Mouse (Mus musculus) WW6 (cell line): ENCODE measurements around the gene Tspan4.

Experiments
- DNase-seq: peaks from one replicate; pipeline ENCODE4 v3.0.0-alpha.2; 2013; ENCODE audit warnings: low read depth, low spot score

Gene Tspan4

DNA sequence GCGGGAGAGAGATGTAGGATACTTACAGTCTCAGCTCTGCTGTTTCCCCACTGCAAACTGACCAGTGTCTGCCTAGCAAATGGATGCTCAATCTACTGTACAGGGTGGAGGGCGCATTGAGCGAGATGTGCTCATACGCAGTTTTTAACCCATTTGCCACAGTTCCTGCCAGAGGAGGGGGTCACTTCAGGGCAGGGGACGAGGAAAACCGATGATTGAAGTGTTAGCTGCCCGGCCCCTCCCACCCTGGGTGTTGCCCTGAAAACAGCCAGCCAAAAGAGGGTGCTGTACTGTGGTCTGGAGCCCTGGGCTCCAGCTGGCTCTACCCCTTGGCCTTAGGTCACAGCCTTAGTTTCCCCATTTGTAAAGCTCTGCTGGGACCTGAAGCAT lies 1.9 kb downstream of the Tspan4 start:
- DNase-seq = no peak

DNA sequence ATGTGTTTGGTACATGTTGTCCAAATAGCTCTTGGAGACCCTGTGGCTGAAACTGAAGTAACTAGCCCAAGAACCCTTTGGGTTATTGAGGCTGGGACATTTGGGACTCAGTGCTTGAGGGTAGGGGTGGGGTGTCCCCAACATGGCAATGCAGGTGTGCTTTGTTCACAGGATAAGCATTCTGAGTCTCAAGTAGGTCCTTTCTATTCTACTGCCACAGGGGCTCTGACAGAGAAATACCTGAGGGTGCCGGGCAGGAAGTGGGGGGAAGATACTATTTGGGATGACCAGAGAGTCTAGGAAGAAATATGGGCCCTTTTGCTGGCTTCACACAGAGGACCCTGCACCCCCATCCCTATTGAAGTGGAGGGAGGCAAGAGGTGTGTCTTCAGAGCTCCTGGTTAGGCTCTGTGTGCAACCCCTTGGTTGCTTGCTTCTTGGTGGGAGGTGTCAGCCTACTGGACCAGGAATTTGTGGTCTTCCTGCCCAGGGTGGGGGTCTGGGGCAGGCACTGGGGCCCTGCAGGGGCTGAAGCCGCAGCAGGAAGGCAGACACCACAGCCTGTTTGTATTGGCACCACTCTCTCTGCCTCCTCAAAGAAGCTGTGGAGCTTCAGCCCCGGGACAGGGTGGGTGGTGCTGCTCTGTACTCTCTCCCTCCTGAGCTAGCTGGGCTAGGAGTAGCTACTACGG lies 2.7 kb downstream of the Tspan4 start:
- DNase-seq = no peak

DNA sequence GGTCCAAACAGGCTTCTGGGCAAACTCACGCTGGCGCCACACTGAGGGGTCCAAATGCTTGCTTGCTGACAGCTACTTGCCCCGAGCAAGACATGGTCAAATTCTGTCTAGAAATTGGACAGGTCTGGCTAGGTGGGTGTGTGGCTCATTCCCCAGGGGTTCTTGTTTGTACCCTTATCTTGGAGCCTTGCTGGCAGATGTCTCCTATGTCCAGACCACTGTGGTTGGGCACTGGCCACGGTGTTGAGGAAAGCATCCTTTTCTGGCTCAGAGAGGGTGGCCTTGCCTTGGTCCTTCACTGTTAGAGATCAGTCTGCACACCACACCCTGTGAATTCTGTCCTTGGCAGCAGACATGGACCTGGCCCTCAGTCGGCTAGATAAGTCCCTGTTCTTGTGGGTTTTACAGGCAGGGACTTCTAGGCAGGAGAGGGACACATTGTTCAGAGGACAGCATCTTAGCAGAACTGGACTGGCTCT lies 3.3 kb downstream of the Tspan4 start:
- no peak for DNase-seq

DNA sequence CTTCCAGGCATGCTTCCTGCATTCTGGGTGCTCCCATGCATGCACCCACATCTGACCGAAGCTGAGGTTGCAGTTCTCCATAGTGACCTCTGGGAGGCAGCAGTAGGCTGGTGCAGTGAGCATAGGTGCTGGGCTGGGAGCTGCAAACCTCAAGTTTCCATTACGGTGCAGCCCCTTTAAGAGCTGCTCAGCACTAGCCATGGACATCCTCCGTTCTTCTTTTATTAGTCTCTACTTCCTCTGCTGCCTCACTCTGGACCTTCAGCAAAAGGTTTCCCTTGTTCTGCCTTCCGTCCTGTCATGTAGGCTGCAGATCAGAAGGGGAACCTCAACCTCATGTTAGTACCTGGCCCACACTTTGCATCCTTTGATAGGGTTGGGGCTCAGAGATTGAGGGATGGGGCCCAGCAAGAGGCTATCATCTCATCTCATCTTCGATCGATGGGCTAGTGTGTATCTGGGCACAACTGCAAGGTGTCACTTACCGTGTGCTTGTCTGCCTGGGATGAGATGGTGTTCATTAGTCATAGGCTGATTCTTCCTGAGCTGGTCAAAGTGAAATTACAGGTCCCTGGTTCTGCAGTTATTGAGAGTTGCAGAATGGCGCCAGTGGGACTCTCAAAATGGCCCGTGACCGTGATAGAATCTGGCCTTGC lies 5.9 kb downstream of the Tspan4 start:
- no peak for DNase-seq

DNA sequence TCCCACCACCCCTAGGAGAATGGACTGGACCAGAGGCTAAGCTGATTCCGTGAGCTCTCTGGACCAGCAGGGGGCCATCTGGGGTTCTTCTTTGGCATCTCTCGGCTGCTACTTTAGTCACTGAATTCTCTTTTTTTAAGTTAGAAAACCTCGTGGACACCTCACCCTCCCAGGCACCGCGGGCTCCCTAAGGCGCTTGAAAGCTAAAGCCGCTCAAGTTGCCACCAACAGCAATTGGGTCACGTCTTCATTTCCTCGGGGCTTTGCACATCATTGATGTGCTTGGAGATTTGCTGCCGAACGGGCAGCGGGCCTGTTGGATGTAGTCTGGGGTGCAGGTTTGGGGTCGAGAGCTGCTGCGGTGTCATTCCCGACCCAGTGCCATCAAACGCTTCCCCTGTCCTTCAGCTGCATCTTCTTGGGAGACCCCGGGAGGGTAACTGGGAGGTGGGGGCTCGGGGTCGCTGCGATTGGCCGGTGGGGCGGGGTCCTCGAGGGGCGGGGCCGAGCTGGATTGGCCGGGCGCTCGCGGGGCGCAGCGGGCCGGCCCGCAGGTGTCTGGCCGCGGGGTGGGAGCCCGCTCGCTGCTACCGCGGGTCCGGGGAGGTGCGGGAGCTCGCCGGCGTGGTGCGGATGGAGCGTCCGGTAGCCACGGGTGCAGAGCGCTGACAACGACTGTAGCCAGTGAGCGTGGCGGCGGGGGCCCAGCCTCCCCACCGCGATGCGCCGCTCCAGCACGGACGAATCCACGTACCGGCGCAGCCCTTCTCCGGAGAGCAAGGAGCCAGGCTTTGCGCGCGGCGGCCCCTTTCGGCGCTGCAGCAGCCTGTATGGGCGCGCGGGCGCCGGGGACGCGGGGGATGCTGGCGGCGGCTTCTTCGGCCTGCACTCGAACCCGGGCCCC lies 6.7 kb downstream of the Tspan4 start:
- DNase-seq = no peak

DNA sequence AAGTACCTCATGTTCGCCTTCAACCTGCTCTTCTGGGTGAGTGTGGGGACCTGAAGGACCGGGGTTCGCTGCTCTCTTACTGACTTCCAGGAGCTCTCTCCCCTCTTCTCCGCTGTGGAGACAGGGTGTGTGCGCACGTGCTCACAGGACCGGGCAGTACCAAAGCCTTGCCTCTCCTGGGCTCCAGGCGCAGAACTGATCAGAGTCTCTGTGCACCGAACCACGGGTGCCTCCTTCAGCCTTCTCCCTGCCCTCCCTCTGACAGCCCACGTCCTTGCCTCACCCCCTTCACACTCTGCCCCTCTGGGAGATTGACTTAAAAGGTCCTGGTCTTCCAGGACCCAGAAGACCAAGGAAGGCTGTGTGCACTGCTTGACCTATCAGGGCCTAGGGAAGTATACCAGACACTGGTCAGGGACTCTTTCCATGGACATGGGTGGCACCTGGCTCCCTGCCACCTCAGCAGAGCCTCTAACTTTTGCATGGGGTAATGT lies 7.5 kb downstream of the Tspan4 start:
- no peak for DNase-seq

DNA sequence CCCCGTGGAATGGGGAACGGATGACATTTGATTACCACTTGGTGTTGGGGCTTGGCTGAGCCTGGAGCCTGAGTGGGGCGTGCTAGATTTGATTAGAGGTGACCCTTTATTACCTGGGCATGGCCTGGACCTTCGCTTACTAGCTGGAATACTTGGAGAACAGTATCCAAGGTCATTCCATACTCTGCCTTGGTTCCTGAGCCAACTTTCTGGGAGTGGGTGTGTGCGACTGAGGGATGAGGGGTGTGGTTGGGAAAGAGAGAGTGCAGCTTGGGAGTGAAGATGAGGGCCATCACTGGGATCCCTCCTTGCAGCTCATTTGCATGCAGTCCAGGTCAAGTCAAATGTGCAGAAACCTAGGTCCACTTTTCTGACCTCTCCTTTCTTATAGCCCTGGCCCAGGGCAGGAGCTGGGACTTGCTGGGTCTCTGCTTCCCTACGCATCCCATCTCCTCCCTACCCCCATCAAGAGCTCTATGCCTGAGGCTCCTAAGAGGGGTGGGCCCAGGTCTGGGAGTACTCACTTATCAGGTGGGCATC lies 8.1 kb downstream of the Tspan4 start:
- no peak for DNase-seq

DNA sequence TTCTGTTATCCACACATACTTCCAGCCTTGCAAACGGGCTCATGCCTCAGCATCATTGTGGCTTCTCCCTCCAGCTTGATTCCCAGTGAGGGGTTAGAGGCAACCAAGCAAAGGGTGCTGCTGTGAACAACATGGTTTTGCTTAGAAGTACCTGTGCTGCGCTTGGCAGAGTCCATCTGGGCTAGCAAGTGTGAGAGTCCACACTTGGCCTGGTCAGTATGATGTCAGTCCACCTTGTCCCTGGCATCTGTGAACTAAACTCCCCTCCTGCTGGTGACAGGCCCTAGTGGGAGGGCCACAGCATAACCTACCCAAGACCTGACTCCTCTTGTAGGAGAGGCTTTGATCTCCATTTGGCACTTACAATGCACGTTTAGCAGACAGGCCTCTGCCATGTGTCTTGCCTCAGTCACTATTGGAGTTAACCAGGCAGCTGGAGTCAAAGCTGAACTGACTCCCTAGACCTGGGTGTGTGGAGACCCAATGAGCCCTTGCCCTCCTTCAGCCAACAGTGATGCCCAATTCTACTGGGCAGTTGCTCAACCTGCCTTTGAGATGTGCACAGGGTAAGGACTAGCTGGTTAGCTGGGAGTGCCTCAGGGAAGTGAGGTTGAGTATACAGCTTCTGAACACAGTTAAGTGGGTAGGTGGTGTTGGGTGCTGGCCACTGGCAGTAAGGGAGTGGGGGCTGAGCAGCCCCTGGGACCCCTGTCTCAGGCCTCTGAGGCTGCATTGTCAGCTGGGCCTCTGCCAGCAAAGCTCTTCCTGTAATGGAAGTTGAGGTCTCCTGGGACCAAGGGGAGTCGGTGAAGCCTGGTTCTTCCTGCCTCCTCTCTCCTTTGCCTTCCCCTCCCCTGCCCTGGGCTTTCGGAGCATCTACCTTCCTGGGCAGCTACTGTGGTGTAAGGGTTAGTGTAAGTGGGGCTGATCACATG lies 9.4 kb downstream of the Tspan4 start:
- DNase-seq = no peak

DNA sequence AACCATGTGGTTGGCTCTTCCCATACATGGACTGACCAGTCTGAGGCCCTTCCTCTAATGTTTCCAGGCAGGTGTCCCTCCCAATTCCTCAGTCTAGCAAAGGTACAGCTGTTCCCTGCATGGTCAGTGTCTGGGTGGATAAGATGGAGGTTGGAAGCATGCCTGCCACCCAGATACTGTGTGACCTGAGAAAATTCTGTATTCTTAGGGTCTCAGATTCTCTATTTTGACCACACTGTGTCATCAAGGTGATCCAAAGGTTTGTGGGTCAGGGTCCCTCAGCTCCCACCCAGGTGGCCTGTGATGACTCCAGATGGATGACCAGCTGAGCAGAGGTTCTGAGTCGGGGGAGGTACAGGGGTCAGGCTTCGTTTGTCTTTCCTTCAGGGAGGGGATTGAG lies 10.1 kb downstream of the Tspan4 start:
- no peak for DNase-seq

DNA sequence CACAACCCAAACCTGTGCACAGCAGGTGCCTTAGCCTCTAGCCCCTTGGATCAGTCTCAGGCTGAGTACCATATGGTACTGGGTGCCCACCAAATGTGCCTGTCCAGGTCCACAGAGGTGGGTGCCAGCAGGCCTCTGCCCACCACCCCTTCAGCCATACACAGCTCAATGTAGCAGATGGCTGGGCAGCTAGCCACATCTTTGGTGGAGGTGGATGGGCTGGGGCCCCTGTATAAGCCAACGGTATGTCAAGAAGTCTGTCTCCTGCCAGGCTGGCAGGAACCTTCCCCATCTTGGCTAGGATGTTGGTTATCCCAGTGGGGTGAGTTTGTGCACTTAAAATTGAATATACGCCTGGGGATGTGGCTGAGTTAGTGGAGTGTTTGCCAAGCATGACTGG lies 10.6 kb downstream of the Tspan4 start:
- DNase-seq = no peak

DNA sequence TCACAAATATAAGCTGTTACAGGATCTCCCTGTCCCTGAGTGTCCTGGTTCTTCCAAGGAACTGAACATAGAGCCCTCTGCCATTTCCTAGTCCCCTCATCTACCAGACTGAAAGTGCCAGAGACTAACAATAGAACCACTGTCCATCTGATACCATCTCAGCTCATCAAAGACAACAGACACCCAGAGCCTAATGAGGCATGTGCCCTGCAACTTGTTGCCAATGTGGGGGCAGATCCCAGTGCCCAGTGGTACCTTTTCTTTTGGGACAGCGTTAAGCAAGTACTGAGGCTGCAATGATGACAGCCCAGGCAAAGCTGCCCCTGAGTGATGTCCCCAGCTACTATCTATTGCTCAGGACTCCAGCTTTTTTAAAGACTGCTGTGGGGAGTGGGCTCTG lies 11.2 kb downstream of the Tspan4 start:
- no peak for DNase-seq

DNA sequence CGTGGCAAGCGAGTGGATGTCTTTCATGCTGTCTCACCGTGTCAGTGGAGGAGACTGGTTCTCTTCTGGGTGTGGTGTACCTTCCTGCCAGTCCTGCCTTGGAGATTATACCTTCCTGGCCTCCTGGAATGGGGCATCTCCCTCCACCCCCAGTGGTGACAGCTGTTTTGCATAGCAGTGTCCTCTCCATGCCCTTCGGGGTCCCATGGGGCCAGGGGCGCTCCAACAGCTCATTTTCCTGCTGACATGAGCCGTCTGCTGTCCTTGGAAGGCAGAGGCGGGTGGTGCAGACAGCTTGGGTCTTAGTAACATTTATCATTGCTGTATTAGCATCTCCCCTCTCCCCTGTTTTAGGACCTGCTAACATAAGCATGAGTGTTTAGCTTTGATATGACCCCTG lies 12.1 kb downstream of the Tspan4 start:
- DNase-seq = no peak

DNA sequence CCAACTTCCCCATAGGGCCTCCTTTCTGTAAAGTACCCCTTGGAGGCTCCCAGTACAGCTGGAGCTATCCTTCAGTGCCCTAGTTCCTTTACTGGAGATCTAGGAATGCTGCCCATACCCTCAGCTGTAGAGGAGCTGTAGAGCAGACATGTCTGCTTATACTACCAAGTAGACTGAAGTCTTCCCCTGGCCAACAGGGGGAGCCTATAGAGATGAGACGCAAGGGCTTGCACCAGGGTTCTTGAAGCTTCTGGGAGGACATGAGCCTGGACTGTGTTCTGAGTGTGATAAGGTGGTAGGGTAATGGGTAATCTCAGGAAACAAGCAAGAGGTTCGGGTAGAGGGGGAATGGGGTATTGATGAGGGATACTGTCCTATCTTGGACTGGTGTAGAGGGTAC lies 16.1 kb downstream of the Tspan4 start:
- DNase-seq = no peak

DNA sequence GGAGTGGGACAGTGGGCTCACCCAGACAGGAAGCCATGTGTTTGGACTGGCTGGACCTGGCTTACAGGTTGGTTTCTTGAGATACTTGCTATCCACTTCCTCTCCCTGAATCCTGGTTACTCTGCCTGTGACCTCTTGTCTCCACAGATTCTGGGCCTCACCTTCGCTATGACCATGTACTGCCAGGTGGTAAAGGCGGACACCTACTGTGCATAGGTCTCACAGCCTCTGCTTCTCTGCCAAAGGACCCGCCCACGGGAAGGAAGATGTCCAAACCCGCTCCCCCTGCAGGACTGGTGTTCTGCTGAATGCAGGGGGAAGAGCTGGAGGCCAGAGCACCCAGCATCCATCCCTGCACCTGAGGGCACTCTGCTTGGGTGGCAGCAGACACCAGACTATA lies 17.7 kb downstream of the Tspan4 start:
- DNase-seq = no peak

DNA sequence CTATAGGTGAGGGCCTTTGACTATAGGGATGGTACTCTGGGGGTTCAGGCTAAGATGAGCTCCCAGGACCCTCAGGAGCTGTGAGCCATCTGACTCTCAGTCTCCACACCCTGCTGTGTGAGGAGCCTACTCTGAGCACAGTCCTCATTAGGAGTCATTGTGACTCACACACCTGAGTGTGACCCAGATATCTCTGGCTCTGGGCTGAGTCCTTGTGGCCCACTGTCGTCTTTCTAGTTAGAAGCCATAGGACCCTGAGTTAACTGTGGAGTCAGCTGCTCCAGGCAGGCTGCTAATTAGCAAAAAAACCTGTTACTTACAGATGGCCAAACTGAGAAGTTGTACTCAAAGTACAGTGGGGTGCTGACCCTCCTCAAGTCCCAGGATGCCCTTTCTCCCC lies 18.7 kb downstream of the Tspan4 start:
- no peak for DNase-seq

DNA sequence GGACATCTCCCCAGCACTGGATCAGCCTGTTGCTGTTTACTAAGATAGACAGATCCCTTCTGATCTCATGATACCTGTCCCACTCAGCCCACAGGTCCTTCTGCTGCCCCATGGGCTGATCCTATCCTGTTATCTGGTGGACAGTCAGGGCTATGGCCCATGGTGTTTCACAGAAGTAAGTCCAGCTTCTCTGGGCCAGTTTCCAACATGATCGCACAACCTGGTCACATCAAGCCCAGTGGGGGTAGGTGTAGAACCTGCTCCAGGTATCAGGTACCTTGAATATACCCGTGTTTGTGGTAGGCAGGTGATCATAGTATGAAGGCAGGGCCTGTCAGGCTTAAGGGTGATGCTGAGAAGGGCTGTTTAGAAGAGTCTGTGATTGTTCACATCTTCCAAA lies 20.3 kb downstream of the Tspan4 start:
- no peak for DNase-seq

DNA sequence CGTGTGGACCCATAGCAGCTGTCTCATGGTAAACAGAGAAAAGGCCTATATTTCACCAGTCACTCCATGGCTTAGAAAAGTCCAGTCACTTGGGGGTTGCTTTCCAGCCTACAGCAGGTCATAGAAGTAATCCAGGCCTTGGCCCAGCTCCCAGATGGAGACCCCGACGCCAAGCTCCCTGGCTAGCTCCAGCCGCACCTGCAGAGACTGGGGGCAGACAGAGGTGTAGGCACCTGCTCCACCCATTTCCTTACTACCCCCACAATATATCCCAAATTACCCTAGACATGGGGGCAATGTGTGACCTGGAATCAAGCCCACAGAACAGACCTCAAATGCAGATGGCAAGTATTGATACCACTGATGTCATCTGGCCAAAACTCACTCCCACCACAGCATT lies 20.9 kb downstream of the Tspan4 start:
- no peak for DNase-seq

DNA sequence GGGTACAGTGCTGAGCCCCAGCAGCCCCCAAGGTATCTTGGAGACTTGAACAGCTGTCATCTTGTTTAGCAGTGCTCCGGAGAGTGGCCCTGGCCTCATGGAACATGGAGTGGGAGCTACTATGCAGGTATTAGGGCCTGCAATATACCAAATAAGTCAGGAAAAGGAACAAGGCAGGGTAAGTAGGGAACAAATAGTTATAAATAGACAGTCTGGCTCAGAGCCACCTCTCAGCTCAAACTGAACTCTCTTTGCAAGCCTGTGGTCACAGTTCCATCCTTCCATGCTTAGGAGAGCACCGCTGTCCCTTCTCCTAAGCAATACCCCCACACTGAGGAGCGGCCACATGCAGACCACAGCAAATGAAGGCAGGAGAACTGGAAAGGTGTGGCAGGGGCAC lies 22.6 kb downstream of the Tspan4 start:
- no peak for DNase-seq

DNA sequence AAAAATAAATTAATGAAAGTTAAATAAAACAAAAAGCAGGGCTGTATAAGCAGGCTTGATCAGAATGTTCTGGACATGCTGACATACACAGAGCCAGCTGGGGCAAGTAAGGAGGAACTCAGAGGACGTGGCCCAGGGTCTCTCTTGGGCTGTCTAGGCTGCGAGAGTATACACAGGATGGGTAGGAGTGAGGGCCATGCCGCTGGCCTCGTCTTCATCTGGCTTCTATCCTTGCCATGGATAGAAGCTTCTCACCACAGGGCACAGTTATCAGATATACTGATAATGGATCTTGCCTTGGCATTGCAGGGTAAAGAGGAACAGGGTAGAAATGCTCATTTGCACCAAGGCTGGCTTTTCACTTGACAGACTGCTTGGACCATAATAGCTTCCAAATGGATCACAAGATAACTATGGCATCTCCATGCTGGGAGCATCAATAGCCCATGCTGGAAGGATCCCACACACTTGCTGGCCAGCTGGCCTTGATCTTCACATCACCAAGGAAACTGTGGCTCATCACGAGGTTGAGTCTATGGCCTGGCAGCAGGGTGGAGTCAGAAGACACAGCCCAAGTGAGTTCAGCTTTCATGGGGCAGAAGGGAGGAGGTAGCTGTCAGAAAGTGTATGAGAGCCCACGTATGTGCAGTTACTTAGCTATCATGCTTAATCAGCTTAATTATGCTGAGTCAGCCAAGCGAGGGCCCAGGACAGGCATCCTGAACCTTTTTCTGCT lies 26.9 kb downstream of the Tspan4 start:
- DNase-seq = no peak

DNA sequence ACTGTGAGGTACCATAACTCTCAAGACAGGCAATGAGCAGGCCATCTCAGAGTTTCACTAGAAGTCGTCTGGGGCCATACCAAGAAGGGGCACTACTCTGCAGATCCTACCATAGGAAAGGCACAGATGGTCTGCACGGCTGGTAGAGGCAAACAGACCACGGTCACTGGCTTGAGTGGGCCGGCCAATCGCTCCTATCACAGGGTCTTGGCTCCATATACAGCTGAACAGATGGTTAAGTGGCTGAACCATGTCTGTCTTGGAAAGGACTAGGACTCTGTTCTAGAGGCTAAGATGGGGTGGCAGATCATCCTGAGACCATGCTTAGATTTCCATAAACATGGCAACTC lies 27.5 kb downstream of the Tspan4 start:
- DNase-seq = no peak
